Mouse (Mus musculus) E14TG2a.4 (cell line): ENCODE measurements around the gene Rab5c.

Source experiments
- CTCF ChIP-seq: conservative IDR thresholded peaks from 2 replicates; pipeline ENCODE4 v1.5.1; 2014; ENCODE audit warnings: low read length
- NANOG ChIP-seq: IDR thresholded peaks from 2 replicates; pipeline ENCODE4 v1.6.1; 2014; ENCODE audit warnings: borderline replicate concordance, low read length, mixed read lengths

DNA sequence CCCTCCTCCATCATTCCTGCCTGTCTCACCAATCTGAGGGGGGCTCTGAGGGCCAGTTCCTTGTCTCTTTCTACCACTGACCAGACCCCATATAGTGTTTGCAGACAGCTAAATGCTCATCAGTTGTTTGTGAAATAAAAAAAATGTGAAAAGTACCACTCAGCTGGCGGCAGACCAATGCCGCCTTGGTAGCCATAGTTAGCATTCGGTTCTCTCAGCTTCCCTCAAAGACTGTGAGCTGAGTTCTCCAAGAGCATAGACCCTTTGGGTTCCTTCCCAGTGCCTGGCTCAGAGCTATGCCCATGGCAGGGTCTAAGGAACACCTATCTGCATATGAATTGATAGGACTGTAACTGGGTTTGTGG is 16.7 kb upstream of the Rab5c start:
- TF ChIP-seq CTCF (no peak), NANOG (no peak)
